Mouse (Mus musculus) adrenal gland, adult 8-10 months (tissue): ENCODE data around the gene Ubr2. TPM values are rescaled to one million over a fixed set of nuclear protein-coding genes. Genes with fewer than 3 reads are reported as not detected.

Source experiments
- DNase-seq: peaks from one replicate; pipeline ENCODE4 v3.0.0; 2022
- total RNA-seq, 4 experiments: library from RNA; stranded (reverse); gene quantifications; 2 replicates each; pipeline ENCODE4 v1.2.4; 2022

Gene Ubr2
- total RNA-seq = 100 to 1,000 TPM in 1 of 4 experiments, 10 to 100 TPM in 3; 80.2 to 105 (median 91.0) TPM

- peak; percentile 95 for DNase-seq
Observed at GRCm38 (mm10) chr17:47009898-47010721, at the start of gene Ubr2. Gene Ubr2, minus strand, starts transcription at chr17:47010556.

DNA sequence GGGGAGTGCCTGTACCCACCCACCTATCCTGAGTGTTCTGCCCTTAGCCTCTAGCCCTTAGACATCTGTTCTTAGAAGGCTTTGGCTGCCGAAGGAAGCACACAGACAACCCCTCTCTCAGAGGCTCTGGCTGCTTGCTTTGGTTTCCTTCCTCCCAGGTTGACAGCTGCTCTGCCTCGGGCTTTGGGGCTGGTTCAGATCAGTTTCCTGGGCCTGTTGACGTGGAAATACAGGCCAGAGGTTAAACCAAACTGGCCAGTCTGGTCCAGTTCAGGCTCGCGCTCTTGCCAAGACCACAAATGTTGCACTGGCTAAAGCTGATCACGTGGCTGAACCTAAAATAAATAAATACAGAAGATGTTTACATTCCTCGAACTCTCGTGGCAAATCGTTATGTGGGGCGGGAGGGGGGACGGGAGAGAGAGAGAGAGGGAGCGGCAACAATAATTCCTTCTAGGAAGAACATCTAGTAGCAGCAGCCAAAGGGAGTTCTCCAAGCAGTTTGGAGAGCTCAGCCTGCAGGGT, 49.5 kb upstream of the Ubr2 start:
- no peak for DNase-seq

DNA sequence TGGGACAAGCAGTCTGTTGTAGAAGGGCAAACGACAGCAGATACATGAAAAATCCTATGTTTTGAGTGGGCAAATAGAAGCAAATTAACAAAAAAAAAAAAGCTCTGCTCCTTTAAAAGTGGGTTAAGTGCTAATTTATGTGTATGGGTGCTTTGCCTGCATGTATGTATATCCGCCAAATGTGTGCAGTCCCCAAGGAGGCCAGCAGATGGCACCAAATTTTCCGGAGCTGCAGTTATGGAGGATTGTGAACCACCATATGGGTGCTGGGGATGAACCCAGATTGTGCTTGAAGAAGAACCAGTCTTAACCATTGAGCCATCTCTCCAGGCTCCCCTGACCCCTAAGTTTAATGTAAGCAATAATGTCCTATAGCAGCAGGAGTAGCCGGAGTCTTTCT, 47.6 kb upstream of the Ubr2 start:
- no peak for DNase-seq

DNA sequence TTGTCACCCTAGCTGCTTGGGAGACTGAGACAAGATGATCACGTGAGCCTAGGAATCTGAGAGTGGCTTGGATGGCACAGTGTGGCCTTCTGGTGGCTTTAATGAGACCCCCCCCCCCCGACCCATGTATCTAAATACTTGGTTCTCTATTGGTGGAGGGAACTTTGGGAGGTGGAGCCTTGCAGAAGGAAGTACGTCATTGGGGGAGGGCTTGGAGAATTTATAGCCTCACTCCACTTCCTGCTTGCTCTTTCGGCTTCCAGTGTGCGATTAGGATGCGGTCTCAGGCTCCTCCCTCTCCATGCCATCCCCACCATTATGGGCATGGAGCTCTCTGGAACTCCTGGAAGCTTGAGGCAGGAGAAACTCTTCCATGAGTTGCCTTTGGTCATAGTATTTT, 46.1 kb upstream of the Ubr2 start:
- DNase-seq = no peak

DNA sequence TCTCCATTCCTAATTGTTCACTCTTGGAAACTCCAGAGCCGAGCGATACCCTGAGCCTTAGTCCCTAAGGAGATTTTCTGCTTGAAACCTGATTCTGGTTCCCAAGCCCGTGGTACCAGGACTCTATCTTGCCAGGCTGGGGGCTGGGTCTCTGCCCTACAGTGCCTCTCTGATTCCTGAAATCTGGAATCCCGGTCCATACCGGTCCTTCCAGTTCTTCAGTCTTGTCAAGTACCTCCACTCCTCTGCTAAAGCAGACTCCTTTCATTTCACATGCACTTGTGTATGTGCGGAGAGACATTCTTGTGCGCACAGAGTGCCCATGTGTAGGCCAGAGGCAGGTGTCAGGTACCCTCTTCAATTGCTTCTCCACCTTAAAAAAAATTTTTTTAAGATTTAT, 44.8 kb upstream of the Ubr2 start:
- DNase-seq = no peak

- DNase-seq = no peak
Observed at GRCm38 (mm10) chr17:47054613-47055012, 44.3 kb upstream of the Ubr2 start.

DNA sequence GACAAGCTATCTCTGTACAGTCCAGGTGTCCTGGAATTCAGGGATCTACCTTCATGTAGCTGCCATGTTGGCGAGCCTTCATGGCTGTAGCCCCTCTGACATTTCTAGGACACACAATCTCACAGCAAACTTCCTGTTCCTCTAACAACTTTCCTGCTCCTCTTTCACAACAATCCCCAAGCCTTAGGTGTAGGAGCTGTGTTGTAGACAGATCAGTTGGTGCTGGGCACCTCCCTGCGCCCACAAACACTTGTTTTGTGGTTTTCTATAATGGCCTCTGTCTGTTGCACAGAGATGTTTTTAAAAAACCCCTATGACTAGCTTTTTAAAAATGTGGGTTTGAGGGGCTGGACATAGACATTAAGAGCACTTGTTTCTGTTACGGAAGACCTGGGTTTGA, 40.3 kb upstream of the Ubr2 start:
- no peak for DNase-seq

- no peak for DNase-seq
Observed at GRCm38 (mm10) chr17:47042866-47043265, 32.5 kb upstream of the Ubr2 start.

DNA sequence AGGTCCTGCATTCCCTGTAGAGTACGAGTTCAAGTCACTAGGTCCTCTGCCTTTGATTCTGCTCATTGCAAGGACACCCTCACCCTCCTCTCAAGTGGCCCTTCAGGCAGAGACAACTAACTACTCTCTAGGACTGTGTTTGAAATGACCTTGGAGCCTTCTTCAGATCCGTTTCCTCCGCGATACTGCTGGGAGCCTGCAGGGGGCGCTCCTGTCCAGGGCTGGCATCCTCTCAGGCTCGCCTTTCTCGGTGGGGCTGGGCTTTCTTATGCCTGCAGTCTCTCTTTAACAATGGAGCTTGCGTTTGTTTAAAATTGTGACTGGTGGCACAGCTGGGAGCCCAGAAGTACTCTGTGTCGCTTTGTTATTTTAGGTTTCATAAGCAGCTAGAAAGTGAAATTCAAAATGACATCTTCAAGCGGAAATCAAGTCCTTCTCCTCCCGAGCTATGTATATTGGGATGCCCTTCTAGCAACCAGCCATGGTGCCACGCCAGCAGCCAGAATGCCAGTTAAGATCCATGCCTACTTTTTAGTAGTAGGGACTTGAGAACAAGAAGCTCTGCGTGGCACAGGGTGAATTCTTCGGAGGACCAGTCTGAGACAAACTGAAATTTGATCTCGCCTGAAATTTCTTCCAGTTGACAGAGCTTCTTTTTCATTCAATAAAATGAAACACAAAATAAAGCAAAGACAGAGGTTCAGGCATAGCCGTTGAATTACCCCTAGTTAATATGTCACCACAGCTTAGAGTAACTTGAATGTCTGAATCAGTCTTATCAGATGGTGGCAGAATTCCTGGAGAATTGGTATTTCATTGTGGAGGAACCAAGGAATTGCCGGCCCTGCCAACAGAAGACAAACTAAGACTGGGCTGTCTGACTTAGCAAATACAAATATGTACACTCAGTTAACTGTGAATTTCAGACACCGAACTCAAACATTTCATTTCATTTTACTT, 28.8 kb upstream of the Ubr2 start:
- peak; percentile 82 for DNase-seq

GRCm38 (mm10) chr17:47034536-47034935, 24.2 kb upstream of the Ubr2 start:
- DNase-seq = no peak

GRCm38 (mm10) chr17:47033643-47034042, 23.3 kb upstream of the Ubr2 start:
- DNase-seq = peak; percentile 29

DNA sequence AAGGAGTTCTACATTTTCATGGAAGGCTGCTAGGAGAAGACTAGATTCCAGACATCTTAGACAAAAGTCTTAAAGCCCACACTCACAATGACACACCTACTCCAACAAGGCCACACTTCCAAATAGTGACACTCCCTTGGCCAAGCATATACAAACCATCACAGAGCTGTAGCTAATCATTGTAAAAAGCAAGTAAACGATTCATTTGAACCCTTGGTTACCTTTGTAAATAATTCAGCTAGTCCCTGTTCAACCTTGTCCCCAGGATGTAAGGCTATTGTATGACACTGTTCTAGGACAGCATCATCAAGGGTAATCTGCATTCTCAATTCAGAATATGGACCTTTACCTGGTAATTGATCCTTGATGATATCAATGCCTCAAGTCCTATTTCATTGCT, 14.4 kb upstream of the Ubr2 start:
- DNase-seq = no peak

DNA sequence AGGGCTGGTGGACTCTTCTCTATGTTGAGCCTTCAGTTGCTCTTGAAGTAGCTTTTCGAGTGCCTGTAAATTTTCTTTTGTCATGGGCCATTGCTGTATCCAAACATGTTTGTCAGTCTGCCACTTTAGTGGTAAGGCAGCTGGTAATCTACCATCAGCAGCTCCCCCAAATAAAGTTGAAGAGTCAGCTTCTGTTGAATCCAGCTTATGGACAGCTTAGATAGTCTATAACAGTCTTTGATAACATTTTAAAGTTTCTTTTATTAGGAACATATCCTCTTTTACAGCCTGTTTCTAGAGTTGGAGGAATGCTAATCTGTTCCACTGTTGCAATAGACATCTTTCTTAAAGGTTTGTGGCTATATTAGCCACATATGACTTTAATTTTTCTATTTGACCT, 13.0 kb upstream of the Ubr2 start:
- no peak for DNase-seq

- no peak for DNase-seq
Observed at GRCm38 (mm10) chr17:47012896-47013295, 2.5 kb upstream of the Ubr2 start.

- no peak for DNase-seq
Observed at GRCm38 (mm10) chr17:47011661-47012043, 1.3 kb upstream of the Ubr2 start.

- DNase-seq = peak; percentile 80
Observed at GRCm38 (mm10) chr17:47010722-47011660, 635 bp upstream of the Ubr2 start.

DNA sequence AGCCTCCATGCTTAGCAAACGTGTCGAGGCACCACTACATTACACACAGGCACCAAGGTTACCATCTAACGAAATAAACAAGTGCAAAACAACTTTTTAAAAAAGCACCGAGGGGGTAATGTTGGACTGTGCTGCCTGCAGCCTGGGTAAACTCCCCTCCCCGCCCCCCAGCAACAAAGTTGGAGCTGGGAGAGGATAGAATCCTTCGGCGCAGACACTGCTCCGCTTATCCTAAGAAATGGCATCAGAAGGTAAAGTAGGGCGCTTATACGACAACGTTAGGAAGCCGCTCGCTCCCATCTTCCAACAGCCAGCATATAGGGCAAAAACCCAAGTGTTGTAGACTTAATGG, 834 bp downstream of the Ubr2 start:
- no peak for DNase-seq

- DNase-seq = no peak
Observed at GRCm38 (mm10) chr17:47009016-47009415, 1.3 kb downstream of the Ubr2 start.

DNA sequence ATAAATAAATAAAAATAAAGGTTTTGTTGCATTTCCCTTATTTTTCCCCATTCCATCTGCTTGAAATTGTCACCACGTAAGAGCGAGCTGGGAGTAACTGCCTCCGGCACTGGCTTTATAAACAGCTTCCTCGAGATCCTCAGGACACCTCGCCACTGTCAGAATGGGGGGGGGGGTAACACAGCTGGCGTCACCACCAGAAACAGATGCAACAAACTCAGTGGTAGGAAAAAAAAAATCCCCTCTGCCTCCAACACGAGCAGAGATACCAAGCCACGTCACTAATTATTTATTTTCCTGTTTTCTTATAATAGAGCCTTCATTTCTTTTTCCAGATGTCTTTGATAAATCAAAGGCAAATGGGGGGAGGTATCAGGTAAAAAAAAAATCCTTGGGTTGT, 1.9 kb downstream of the Ubr2 start:
- no peak for DNase-seq

DNA sequence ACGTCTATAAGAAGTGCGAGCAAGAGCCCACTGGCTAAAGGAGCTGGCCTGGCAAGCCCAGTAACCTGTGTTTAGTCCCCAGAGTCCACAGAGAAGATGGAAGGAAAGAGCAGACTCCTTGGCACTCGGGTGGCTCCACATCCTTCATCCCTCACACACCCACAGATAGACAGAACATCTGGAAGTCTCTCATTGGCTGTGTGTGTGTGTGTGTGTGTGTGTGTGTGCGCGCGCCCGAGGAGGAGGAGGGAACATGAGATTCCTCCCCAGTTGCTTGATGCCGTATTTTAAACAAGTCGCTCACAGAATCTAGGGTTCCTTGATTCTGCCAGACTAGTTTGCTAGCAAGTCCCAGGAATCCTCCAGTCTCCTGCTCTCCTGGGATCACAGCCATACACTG, 3.6 kb downstream of the Ubr2 start:
- DNase-seq = no peak

- no peak for DNase-seq
Observed at GRCm38 (mm10) chr17:47005741-47006405, 4.5 kb downstream of the Ubr2 start.

DNA sequence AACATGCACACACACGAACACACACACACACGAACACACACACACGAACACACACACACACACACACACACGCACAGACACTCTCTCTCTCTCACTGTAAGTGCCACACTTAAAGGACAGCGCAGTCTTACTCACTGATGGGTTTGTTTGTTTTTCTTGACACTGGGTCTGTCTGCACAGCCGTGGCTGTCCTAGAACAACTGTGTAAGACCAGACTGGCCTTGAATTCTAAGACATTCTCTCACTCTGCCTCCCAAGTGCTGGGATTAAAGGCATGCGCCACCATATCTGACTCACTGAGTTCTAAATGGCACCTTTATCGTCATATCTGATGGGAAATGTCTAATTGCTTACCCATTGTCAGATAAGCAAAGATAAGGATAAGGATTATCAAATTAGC, 7.1 kb downstream of the Ubr2 start:
- no peak for DNase-seq
